Mouse (Mus musculus) hindbrain, embryonic 14.5 days (tissue): ENCODE measurements around the gene Ncbp1. TPM values are rescaled to one million over a fixed set of nuclear protein-coding genes. Genes with fewer than 3 reads are reported as not detected.
A peak's percentile ranks its signal among the peaks of the same experiment; 100 is the strongest.

Experiments
- ATAC-seq: fragments of 200-750 bp; cut with Nextera tagmentation; 2 replicates; pipeline ENCODE4 v1.8.0; 2017; ENCODE audit warnings: moderate number of reproducible peaks, mild to moderate bottlenecking, moderate TSS enrichment, moderate library complexity; ENCODE audit not compliant: low FRiP score
- DNase-seq: peaks from one replicate; pipeline ENCODE4 v3.0.0-alpha.2; 2015; ENCODE audit warnings: low spot score
- H3K27ac ChIP-seq: fragments of 300-500 bp; sonication (generic); 2 replicates; pipeline ENCODE4 v1.5.1; 2014; ENCODE audit warnings: mild to moderate bottlenecking, moderate library complexity
- H3K27me3 ChIP-seq: fragments of 300-500 bp; sonication (generic); 2 replicates; pipeline ENCODE4 v1.6.1; 2014; ENCODE audit warnings: mild to moderate bottlenecking, low read length, mixed read lengths; ENCODE audit not compliant: control insufficient read depth, insufficient read depth
- H3K36me3 ChIP-seq: fragments of 300-500 bp; sonication (generic); replicated peaks from 2 replicates; pipeline ENCODE4 v1.6.1; 2014; ENCODE audit not compliant: control insufficient read depth, insufficient read depth
- H3K4me1 ChIP-seq: fragments of 300-500 bp; sonication (generic); replicated peaks from 2 replicates; pipeline ENCODE4 v1.6.1; 2014; ENCODE audit warnings: antibody characterized with exemption, low read length, mixed read lengths; ENCODE audit not compliant: control insufficient read depth, insufficient read depth
- H3K4me2 ChIP-seq: fragments of 300-500 bp; sonication (generic); replicated peaks from 2 replicates; pipeline ENCODE4 v1.6.1; 2014; ENCODE audit warnings: mild to moderate bottlenecking, moderate library complexity
- H3K4me3 ChIP-seq: fragments of 300-500 bp; sonication (generic); replicated peaks from 2 replicates; pipeline ENCODE4 v1.5.1; 2014; ENCODE audit warnings: mild to moderate bottlenecking, low read length
- H3K9ac ChIP-seq: fragments of 300-500 bp; sonication (generic); 2 replicates; pipeline ENCODE4 v1.6.1; 2014
- H3K9me3 ChIP-seq: fragments of 300-500 bp; sonication (generic); 2 replicates; pipeline ENCODE4 v1.6.1; 2016; ENCODE audit warnings: low read length; ENCODE audit not compliant: control insufficient read depth
- WGBS: fragments of 180-500 bp; shearing (Covaris S2); extraction: QIAGEN DNeasy Blood & Tissue Kit; methylation state at CpG from one replicate; pipeline ENCODE4 v1.1.7; 2014; 5-methylcytosine and 5-hydroxymethylcytosine counted together
- polyA plus RNA-seq: library from polyadenylated mRNA; unstranded; fragments of >200 nt; fragmentation: Nextera tagmentation; extraction: Ambion mirVana; gene quantifications from 2 replicates; pipeline ENCODE4 v1.2.1, GENCODE M21; 2014

Ncbp1 gene
- polyA plus RNA-seq, 1 experiment from 2014 or later: 75.6 TPM

- WGBS: 89% methylated on average over 3 of the region's 3 CpGs
- H3K9me3 ChIP-seq: no peaks in the 10 kb centered on the region
- no peak overlapping the region for H3K4me3 ChIP-seq
- DNase-seq (no peak), ATAC-seq (no peak)
- peaks cover 100% of the 10 kb centered on the region for H3K36me3 ChIP-seq
- no peaks in the 10 kb centered on the region for H3K4me1 ChIP-seq
- H3K27ac ChIP-seq: no peak overlapping the region
- H3K4me2 ChIP-seq: no peak overlapping the region
- no peaks in the 10 kb centered on the region for H3K27me3 ChIP-seq
- H3K9ac ChIP-seq: no peak overlapping the region
Observed at GRCm38 (mm10) chr4:46120767-46121166, 17.6 kb upstream of the Ncbp1 start.

GRCm38 (mm10) chr4:46123358-46123757 lies 15.1 kb upstream of the Ncbp1 start:
- Histone ChIP-seq H3K27ac (no peak overlapping the region), H3K4me3 (no peak overlapping the region), H3K36me3 (peaks cover 87% of the 10 kb centered on the region), H3K9me3 (no peaks in the 10 kb centered on the region), H3K9ac (no peak overlapping the region), H3K4me1 (no peaks in the 10 kb centered on the region), H3K27me3 (no peaks in the 10 kb centered on the region), H3K4me2 (no peak overlapping the region)
- ATAC-seq (no peak), DNase-seq (no peak)
- whole genome bisulfite sequencing: 93% methylated on average over 6 of the region's 6 CpGs

GRCm38 (mm10) chr4:46126541-46126940 lies 11.9 kb upstream of the Ncbp1 start:
- WGBS: 51% methylated on average over 2 of the region's 2 CpGs
- Histone ChIP-seq H3K36me3 (peaks cover 82% of the 10 kb centered on the region), H3K27ac (no peak overlapping the region), H3K4me2 (no peak overlapping the region), H3K9me3 (no peaks in the 10 kb centered on the region), H3K4me3 (no peak overlapping the region), H3K27me3 (no peaks in the 10 kb centered on the region), H3K4me1 (no peaks in the 10 kb centered on the region), H3K9ac (no peak overlapping the region)
- ATAC-seq: no peak
- peak; percentile 92 for DNase-seq

- no peak overlapping the region for H3K4me2 ChIP-seq
- H3K36me3 ChIP-seq: peaks cover 82% of the 10 kb centered on the region
- WGBS: 85% methylated on average over 8 of the region's 8 CpGs
- no peaks in the 10 kb centered on the region for H3K9me3 ChIP-seq
- H3K4me1 ChIP-seq: no peaks in the 10 kb centered on the region
- no peak overlapping the region for H3K27ac ChIP-seq
- H3K4me3 ChIP-seq: no peak overlapping the region
- ATAC-seq (no peak), DNase-seq (no peak)
- H3K27me3 ChIP-seq: no peaks in the 10 kb centered on the region
- no peak overlapping the region for H3K9ac ChIP-seq
Observed at GRCm38 (mm10) chr4:46129311-46130004, 9.0 kb upstream of the Ncbp1 start.

- no peak overlapping the region for H3K9ac ChIP-seq
- ATAC-seq (no peak), DNase-seq (peak; percentile 60)
- no peaks in the 10 kb centered on the region for H3K9me3 ChIP-seq
- WGBS: 78% methylated on average over 3 of the region's 3 CpGs
- H3K36me3 ChIP-seq: peaks cover 82% of the 10 kb centered on the region
- no peak overlapping the region for H3K4me2 ChIP-seq
- H3K27ac ChIP-seq: no peak overlapping the region
- no peaks in the 10 kb centered on the region for H3K4me1 ChIP-seq
- no peaks in the 10 kb centered on the region for H3K27me3 ChIP-seq
- no peak overlapping the region for H3K4me3 ChIP-seq
Observed at GRCm38 (mm10) chr4:46130221-46130620, 8.2 kb upstream of the Ncbp1 start.

GRCm38 (mm10) chr4:46131791-46132190 lies 6.6 kb upstream of the Ncbp1 start:
- H3K27ac ChIP-seq: no peak overlapping the region
- H3K9me3 ChIP-seq: no peaks in the 10 kb centered on the region
- H3K4me3 ChIP-seq: no peak overlapping the region
- H3K4me1 ChIP-seq: peaks cover 2% of the 10 kb centered on the region; the same call in 1 of the 2 replicates
- DNase-seq (no peak), ATAC-seq (no peak)
- WGBS: 90% methylated on average over 6 of the region's 6 CpGs
- H3K4me2 ChIP-seq: no peak overlapping the region
- peaks cover 77% of the 10 kb centered on the region for H3K36me3 ChIP-seq
- no peaks in the 10 kb centered on the region for H3K27me3 ChIP-seq
- no peak overlapping the region for H3K9ac ChIP-seq

- Histone ChIP-seq H3K27me3 (no peaks in the 10 kb centered on the region), H3K4me2 (peak overlapping the region; percentile 79), H3K4me1 (peaks cover 25% of the 10 kb centered on the region), H3K27ac (peak overlapping the region; percentile 95), H3K9ac (peak overlapping the region; percentile 93), H3K4me3 (peak overlapping the region; percentile 89), H3K36me3 (peaks cover 28% of the 10 kb centered on the region), H3K9me3 (no peaks in the 10 kb centered on the region)
- DNase-seq (peak; percentile 29), ATAC-seq (peak; percentile 81)
- WGBS: 9% methylated on average over 17 of the region's 17 CpGs
Observed at GRCm38 (mm10) chr4:46137629-46138286, 655 bp upstream of the Ncbp1 start.

GRCm38 (mm10) chr4:46144323-46144722 lies 5.9 kb downstream of the Ncbp1 start:
- 74% methylated on average over 3 of the region's 3 CpGs for WGBS
- DNase-seq (no peak), ATAC-seq (no peak)

GRCm38 (mm10) chr4:46146881-46147280 lies 8.5 kb downstream of the Ncbp1 start:
- ATAC-seq: no peak

More at GRCm38 (mm10) chr4:46144323-46144722, 5.9 kb downstream of the Ncbp1 start:
- Histone ChIP-seq H3K27ac (no peak overlapping the region), H3K36me3 (peaks cover 41% of the 10 kb centered on the region), H3K4me2 (no peak overlapping the region), H3K9ac (no peak overlapping the region), H3K4me1 (peaks cover 13% of the 10 kb centered on the region), H3K4me3 (no peak overlapping the region), H3K27me3 (no peaks in the 10 kb centered on the region), H3K9me3 (no peaks in the 10 kb centered on the region)

More at GRCm38 (mm10) chr4:46146881-46147280, 8.5 kb downstream of the Ncbp1 start:
- Histone ChIP-seq H3K27ac (no peak overlapping the region), H3K4me1 (no peaks in the 10 kb centered on the region), H3K9me3 (no peaks in the 10 kb centered on the region), H3K36me3 (peaks cover 64% of the 10 kb centered on the region), H3K27me3 (no peaks in the 10 kb centered on the region), H3K4me3 (no peak overlapping the region), H3K4me2 (no peak overlapping the region), H3K9ac (no peak overlapping the region)
- no peak for DNase-seq
- WGBS: 85% methylated on average over 1 of the region's 1 CpGs
